ENCODE assay signal across 18 mouse cellular contexts in genomic region chr8:71552770-71553169, GRCm38 (mm10). TPM values are rescaled to one million over a fixed set of nuclear protein-coding genes. Genes with fewer than 3 reads are reported as not detected.
"Had no signal": no experiment of that assay in that cellular context is flagged by ENCODE, and none has a peak within 500 bp of the region (broad histone marks: within the 10 kb centered on the region; RNA-seq: fewer than 3 reads in every experiment).

No protein-coding gene starts in this region.

- DNase-seq: kidney, postnatal 4 days; lung, adult 2 months; lung, postnatal 10 days; lung, postnatal 4 days; midbrain, embryonic 14.5 days; right cerebral cortex, adult 18-20 months; right cerebral cortex, postnatal 25 days; thymus, postnatal 4 days had no signal

- H3K4me3 ChIP-seq: layer of hippocampus, adult 2 months; limb, embryonic 13.5 days; midbrain, embryonic 10.5 days; myocyte; neural tube, embryonic 15.5 days had no signal

- H3K9ac ChIP-seq: limb, embryonic 13.5 days; liver, embryonic 14.5 days; neural tube, embryonic 15.5 days had no signal

- H3K9me3 ChIP-seq: limb, embryonic 13.5 days; midbrain, embryonic 10.5 days; neural tube, embryonic 15.5 days had no signal

- ATAC-seq: inflammation-experienced regulatory T-cells, adult 6 months had no signal

- H3K4me1 ChIP-seq: limb, embryonic 13.5 days; midbrain, embryonic 10.5 days; neural tube, embryonic 15.5 days had no signal

- H3K4me2 ChIP-seq: limb, embryonic 13.5 days; neural tube, embryonic 15.5 days had no signal

- H3K27ac ChIP-seq: layer of hippocampus, adult 2 months; limb, embryonic 13.5 days; liver, embryonic 14.5 days; midbrain, embryonic 10.5 days; neural tube, embryonic 15.5 days had no signal

RNA-seq across cellular contexts. Expression of gene Tmem221, which starts 5.9 kb away (rescaled TPM):
- polyA plus RNA-seq: midbrain, embryonic 14.5 days; neural tube, embryonic 11.5 days had no signal

RNA-seq across cellular contexts. Expression of gene Nxnl1, which starts 13.6 kb away (rescaled TPM):
- polyA plus RNA-seq: limb, embryonic 13.5 days; liver, adult 2 months; lung, adult 2 months; midbrain, embryonic 10.5 days; midbrain, embryonic 14.5 days; neural tube, embryonic 11.5 days; neural tube, embryonic 15.5 days; small intestine, adult 2 months had no signal
